Mouse (Mus musculus) hindbrain, embryonic 15.5 days (tissue): Measurements from ENCODE around the gene Rac2. TPM values are rescaled to one million over a fixed set of nuclear protein-coding genes. Genes with fewer than 3 reads are reported as not detected.

ENCODE experiments used
- ATAC-seq: fragments of 200-750 bp; cut with Nextera tagmentation; 2 replicates; pipeline ENCODE4 v1.8.0; 2017; ENCODE audit warnings: low read depth, moderate number of reproducible peaks, moderate TSS enrichment; ENCODE audit not compliant: low FRiP score
- H3K27ac ChIP-seq: fragments of 300-500 bp; sonication (generic); replicated peaks from 2 replicates; pipeline ENCODE4 v1.5.1; 2015; ENCODE audit warnings: mild to moderate bottlenecking, inconsistent platforms
- H3K27me3 ChIP-seq: fragments of 300-500 bp; sonication (generic); 2 replicates; pipeline ENCODE4 v1.6.1; 2015; ENCODE audit warnings: control low read depth, inconsistent platforms
- H3K36me3 ChIP-seq: fragments of 300-500 bp; sonication (generic); 2 replicates; pipeline ENCODE4 v1.6.1; 2015; ENCODE audit warnings: control low read depth, inconsistent platforms
- H3K4me1 ChIP-seq: fragments of 300-500 bp; sonication (generic); replicated peaks from 2 replicates; pipeline ENCODE4 v1.6.1; 2015; ENCODE audit warnings: control low read depth, inconsistent platforms
- H3K4me2 ChIP-seq: fragments of 300-500 bp; sonication (generic); 2 replicates; pipeline ENCODE4 v1.6.1; 2015; ENCODE audit warnings: moderate library complexity, mild to moderate bottlenecking, inconsistent platforms
- H3K4me3 ChIP-seq: fragments of 300-500 bp; sonication (generic); 2 replicates; pipeline ENCODE4 v1.5.1; 2015; ENCODE audit warnings: mild to moderate bottlenecking, inconsistent platforms
- H3K9ac ChIP-seq: fragments of 300-500 bp; sonication (generic); 2 replicates; pipeline ENCODE4 v1.6.1; 2015; ENCODE audit warnings: inconsistent platforms
- H3K9me3 ChIP-seq: fragments of 300-500 bp; sonication (generic); 2 replicates; pipeline ENCODE4 v1.6.1; 2016; ENCODE audit warnings: control low read depth, inconsistent platforms
- whole genome bisulfite sequencing: fragments of 180-500 bp; shearing (Covaris S2); methylation state at CpG from one replicate; pipeline ENCODE4 v1.1.7; 2015; 5-methylcytosine and 5-hydroxymethylcytosine counted together
- polyA plus RNA-seq: library from polyadenylated mRNA; unstranded; fragments of >200 nt; fragmentation: Nextera tagmentation; extraction: Ambion mirVana; gene quantifications from 2 replicates; pipeline ENCODE4 v1.2.1, GENCODE M21; 2015

Gene Rac2
- polyA plus RNA-seq, 1 experiment from 2014 or later = 5.4 TPM

DNA sequence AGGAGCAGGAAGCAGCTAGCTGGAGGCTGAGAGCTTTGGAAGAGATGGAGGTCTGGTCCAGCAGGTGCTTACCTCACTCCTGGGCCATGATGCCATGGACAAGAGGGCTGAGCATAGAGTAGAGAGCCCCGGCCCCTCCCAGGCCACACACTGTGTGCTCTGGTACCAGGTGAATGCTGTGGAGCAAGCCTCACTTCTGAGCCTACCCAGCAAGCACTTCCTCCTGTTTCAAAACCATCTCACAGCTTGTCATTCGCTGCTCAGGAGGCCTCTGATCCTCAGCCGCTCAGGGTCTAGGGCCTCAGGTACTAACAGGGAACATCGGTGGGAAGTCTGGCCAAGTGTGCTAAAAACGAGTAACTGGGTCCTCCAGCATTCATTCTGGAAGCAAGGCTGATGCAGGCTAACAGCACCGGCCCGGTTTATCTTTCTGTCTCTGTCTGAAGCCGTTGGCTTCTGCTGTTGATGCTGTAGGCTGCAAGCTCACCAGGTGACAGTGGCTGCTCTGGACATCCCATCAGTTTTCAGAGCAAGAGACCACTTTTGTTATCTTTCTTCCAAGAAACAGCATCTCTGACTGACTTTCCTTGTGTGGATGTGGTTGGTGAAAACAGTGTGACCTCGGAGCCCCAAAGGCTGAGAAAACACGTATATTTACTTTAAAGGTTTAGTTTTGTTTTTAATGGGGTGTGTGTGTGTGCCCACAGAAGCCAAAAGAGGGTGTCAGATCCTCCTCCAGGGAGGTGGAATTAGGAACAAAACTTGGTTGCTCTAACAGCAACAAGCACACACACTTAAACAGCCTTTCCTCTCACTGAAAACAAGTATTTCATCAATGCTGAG lies 14.7 kb downstream of the Rac2 start:
- no peaks in the 10 kb centered on the region for H3K36me3 ChIP-seq
- no peaks in the 10 kb centered on the region for H3K27me3 ChIP-seq
- H3K9me3 ChIP-seq = no peaks in the 10 kb centered on the region
- ATAC-seq = no peak
- no peak overlapping the region for H3K4me3 ChIP-seq
- H3K4me1 ChIP-seq = no peaks in the 10 kb centered on the region
- 70% methylated on average over 10 of the region's 10 CpGs for WGBS
- H3K27ac ChIP-seq = no peak overlapping the region
- no peak overlapping the region for H3K4me2 ChIP-seq
- H3K9ac ChIP-seq = no peak overlapping the region

DNA sequence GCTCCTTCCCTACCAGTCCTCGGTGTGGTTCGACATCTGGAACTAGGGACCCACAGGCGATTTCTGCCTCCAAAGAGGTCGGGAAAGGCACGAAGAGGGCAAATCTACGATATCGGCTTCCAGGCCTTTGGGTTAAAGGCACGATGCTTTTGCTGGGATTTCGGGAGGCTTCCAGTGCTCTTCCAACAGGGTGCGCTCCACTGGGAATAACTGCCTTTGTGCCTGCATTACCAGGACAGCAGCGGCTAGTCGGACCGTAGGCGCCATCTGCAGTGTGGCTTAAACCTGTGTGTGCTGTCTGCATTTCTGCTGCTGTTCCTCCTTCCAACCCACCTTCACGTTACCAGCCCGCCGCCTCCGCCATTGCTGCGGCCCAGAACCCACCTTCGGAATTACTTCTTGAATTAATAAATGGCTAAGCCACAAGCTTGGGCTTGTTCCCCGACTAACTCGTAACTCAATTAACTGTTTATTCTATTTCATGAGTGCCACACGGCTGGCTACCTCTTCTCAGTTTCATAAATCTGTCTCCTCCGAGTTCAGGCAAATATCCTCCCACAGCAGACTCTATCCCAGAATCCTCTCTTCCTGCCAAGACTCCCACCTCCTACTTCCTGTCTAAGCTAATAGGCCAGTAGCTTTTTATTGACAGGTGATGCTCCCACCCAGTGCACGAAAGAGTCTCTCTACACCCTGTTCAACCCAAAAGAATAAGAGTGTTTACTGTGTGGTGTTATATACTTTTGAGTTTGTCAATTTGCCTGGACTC lies 17.9 kb downstream of the Rac2 start:
- WGBS = 64% methylated on average over 25 of the region's 25 CpGs
- Histone ChIP-seq H3K4me3 (0 out of 2 replicates have a peak overlapping the region, but pooled peaks have one; percentile 10), H3K4me2 (peak overlapping the region; percentile 16)

DNA sequence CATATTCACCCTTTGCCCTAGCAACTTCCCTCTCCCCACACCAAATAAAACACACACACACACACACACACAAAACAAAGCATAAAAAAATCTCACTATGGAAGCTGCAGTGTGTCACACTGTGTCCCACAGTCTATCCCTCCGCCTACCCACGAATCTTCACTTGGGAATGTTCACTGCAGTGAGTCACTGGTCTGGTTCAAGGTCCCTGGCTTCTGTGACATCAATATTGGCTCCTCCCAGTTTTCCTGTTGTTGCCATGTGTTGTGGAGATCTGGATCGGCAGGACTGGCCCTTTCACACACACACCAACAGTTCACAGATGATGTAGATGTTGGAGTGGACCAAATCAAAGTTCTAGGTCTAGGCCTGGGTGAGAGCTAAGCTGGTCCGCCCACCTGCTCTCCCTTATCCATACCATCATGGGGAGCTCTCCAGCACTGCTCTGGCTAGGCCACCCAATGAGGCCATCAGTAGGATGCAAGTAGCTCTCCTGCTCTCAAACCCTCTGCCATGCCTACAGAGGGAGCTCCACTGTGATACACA lies 23.3 kb downstream of the Rac2 start:
- Histone ChIP-seq H3K36me3 (no peaks in the 10 kb centered on the region), H3K9me3 (peaks cover 4% of the 10 kb centered on the region; the same call in 1 of the 2 replicates), H3K27ac (no peak overlapping the region), H3K4me1 (peaks cover 12% of the 10 kb centered on the region), H3K27me3 (no peaks in the 10 kb centered on the region), H3K4me3 (no peak overlapping the region), H3K4me2 (no peak overlapping the region), H3K9ac (no peak overlapping the region)
- no peak for ATAC-seq
- 81% methylated on average over 4 of the region's 4 CpGs for WGBS

More for the DNA sequence above, 17.9 kb downstream of the Rac2 start:
- H3K27me3 ChIP-seq = no peaks in the 10 kb centered on the region
- no peaks in the 10 kb centered on the region for H3K36me3 ChIP-seq
- H3K4me1 ChIP-seq = no peaks in the 10 kb centered on the region
- H3K9me3 ChIP-seq = peaks cover 4% of the 10 kb centered on the region; the same call in 1 of the 2 replicates
- ATAC-seq = no peak
- no peak overlapping the region for H3K9ac ChIP-seq
- no peak overlapping the region for H3K27ac ChIP-seq

DNA sequence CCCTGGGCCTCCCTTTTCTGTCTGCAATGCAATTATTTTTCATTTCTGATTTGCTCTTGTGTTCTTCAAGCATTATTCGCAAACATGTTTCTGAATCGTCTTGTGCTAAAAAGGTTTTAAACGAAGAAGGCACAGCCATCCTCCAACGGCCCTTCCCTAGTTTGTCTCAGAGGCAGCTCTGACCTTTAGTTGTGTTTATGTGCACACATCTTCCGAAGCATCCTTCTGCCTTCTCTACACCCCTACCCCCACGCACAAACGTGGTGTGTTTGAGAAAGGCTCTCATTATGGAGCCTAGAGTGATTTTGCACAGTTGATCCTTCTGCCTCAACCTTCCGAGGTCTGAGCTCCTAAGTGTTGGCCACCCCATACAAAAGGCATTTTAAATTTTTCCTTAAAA lies 23.9 kb downstream of the Rac2 start:
- H3K9me3 ChIP-seq = peaks cover 4% of the 10 kb centered on the region; the same call in 1 of the 2 replicates
- H3K27me3 ChIP-seq = no peaks in the 10 kb centered on the region
- no peak overlapping the region for H3K27ac ChIP-seq
- ATAC-seq = no peak
- no peaks in the 10 kb centered on the region for H3K36me3 ChIP-seq
- H3K4me2 ChIP-seq = no peak overlapping the region
- WGBS = 65% methylated on average over 8 of the region's 8 CpGs
- H3K4me3 ChIP-seq = no peak overlapping the region
- no peak overlapping the region for H3K9ac ChIP-seq
- H3K4me1 ChIP-seq = peaks cover 15% of the 10 kb centered on the region

DNA sequence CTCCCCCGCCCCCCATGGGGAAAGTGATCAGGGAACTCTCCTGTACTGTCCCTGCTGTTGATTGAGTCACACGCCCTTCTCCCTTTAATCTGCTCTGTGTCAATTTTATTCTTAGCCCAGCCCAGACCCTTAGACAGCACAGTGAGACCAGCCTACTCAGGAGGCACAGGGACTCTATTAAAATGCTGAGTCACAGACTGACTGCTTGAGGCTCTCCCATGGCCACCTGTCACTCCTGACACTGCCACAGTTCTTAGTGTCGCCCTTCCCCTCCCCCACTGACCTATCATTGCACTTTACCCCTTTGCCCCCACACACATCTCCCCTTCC lies 24.3 kb downstream of the Rac2 start:
- ATAC-seq = no peak
- no peak overlapping the region for H3K27ac ChIP-seq
- H3K9me3 ChIP-seq = peaks cover 4% of the 10 kb centered on the region; the same call in 1 of the 2 replicates
- no peak overlapping the region for H3K9ac ChIP-seq
- H3K36me3 ChIP-seq = no peaks in the 10 kb centered on the region
- H3K27me3 ChIP-seq = no peaks in the 10 kb centered on the region
- H3K4me2 ChIP-seq = no peak overlapping the region
- peaks cover 15% of the 10 kb centered on the region for H3K4me1 ChIP-seq
- WGBS = 35% methylated on average over 3 of the region's 3 CpGs
- H3K4me3 ChIP-seq = no peak overlapping the region

DNA sequence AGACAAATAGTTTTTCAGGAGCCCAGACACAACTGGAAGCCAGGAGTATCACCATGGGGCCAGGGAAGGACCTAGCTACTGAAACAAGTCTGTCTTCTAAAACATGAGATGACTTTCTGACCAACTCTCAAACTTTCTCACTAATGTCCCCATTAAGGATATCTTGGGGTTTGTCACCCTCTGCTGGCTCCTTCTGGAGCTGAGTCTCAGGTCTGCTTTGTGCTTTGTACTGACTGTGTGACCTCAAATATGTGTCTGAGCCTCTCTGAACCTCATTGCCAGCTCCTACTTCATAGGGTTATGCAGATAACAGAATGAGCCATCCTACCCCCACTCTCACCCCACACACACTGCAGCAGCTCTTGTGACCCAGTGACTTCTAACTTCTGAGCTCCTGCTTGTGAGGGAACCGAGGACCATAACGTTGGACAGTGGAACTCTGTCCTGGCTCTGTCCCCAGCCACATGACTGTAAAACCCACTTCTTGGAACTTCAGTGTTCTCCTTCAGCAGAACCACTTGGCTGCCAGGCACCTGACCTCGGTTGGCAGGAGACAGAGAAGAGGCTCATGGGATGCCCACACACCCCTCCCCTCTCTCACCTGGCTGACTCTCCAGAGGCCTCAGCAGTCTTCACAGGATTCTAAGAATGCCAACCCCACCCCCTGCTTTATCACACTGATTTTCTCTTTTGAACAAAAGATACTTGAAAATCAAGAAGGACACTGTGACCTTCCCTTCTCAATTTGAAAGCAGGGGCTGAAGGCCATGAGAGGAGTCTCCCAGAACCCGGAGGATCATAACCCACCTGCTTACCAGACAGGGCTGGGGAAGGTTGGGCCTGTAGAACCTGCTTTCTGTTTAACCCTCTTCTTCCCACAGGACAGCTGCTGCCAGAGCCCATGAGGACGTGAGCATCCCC lies 24.9 kb downstream of the Rac2 start:
- no peak overlapping the region for H3K4me2 ChIP-seq
- WGBS = 49% methylated on average over 5 of the region's 5 CpGs
- no peak overlapping the region for H3K27ac ChIP-seq
- H3K4me3 ChIP-seq = no peak overlapping the region
- no peak for ATAC-seq
- no peaks in the 10 kb centered on the region for H3K36me3 ChIP-seq
- H3K27me3 ChIP-seq = no peaks in the 10 kb centered on the region
- H3K9me3 ChIP-seq = peaks cover 4% of the 10 kb centered on the region; the same call in 1 of the 2 replicates
- peaks cover 15% of the 10 kb centered on the region for H3K4me1 ChIP-seq
- H3K9ac ChIP-seq = no peak overlapping the region

DNA sequence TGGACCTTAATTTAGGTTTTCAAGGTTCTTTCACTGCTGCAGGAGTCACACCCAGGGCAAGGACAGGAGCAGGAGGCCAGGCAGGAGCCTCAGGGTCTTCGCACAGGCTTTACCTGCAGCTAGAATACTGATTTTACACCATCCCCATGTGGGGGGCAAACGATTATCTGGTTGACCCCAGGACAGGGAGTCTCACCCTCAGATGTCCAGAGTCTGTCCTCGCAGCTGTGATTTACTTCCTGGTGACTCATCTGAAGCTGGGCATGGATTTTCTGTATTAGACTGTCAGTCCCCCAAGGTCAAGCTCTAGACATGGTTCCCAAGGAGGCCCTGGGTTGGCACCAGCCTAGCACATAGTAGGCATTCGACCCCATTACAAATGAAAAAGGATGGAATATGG lies 26.5 kb downstream of the Rac2 start:
- H3K27ac ChIP-seq = no peak overlapping the region
- WGBS = 83% methylated on average over 4 of the region's 4 CpGs
- H3K27me3 ChIP-seq = no peaks in the 10 kb centered on the region
- no peaks in the 10 kb centered on the region for H3K9me3 ChIP-seq
- no peak overlapping the region for H3K4me3 ChIP-seq
- H3K9ac ChIP-seq = no peak overlapping the region
- peaks cover 28% of the 10 kb centered on the region for H3K4me1 ChIP-seq
- H3K4me2 ChIP-seq = no peak overlapping the region
- H3K36me3 ChIP-seq = no peaks in the 10 kb centered on the region
- no peak for ATAC-seq

DNA sequence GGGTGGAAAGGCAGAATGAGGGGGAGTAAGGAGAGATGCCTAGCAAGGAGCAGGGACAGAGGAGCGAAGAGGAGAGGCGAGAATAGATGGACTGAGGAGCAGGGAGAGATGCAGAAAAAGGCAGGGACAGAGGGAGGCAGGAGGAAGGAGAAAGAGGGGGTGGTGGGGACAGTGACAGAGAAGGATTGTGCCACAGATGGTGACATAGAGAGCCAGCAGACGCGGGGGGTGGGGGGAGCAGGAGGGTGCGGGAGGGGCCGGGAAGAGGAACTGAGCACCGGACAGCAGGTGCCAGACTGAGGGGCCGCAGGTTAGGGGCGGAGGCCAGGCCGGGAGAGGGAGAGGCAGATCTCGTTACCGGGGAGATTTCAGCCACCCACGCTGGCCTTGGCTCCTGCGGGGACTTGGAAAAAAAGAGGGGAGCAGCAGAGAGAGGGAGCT lies 28.0 kb downstream of the Rac2 start, which contains the start of gene Sstr3:
Gene Sstr3, minus strand, starts transcription at position 125 of the 441 bp plus-strand sequence.
- peak within 1 kb of the TSS; percentile 18 for H3K4me3 ChIP-seq
- no peak within 1 kb of the TSS for H3K27ac ChIP-seq
- H3K9ac ChIP-seq = peak within 1 kb of the TSS; percentile 41; the same call in 1 of the 2 replicates
- 5% methylated on average over 13 of the region's 14 CpGs for WGBS
- H3K4me2 ChIP-seq = peak within 1 kb of the TSS; percentile 48
- H3K36me3 ChIP-seq = no peaks in the 10 kb centered on the region
- H3K27me3 ChIP-seq = no peaks in the 10 kb centered on the region
- H3K9me3 ChIP-seq = no peaks in the 10 kb centered on the region
- ATAC-seq = peak; percentile 32; the same call in 1 of the 2 replicates
- H3K4me1 ChIP-seq = peaks cover 29% of the 10 kb centered on the region

DNA sequence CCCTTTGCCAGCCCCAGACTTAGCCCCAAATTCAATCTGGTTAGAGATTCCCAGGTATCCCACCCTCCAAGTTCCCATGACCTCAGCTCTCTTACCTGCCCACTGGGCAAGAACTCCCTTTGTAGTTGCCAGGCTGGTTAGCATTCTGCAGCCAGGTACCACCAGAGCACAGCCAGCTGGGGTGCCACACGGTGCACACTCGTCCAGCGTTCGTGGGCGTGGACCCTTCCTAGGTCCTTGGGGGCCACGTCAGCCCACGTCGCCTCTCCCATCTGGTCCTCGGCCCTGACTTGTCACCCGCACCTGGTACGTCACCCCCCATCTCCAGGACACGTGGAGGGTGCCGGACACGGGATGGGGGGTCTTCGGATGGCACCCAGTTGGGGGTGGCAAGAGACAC lies 28.5 kb downstream of the Rac2 start:
- H3K36me3 ChIP-seq = no peaks in the 10 kb centered on the region
- ATAC-seq = no peak
- H3K4me3 ChIP-seq = no peak overlapping the region
- 68% methylated on average over 15 of the region's 15 CpGs for WGBS
- H3K4me1 ChIP-seq = peaks cover 29% of the 10 kb centered on the region
- H3K4me2 ChIP-seq = peak overlapping the region; percentile 48
- H3K9me3 ChIP-seq = no peaks in the 10 kb centered on the region
- no peak overlapping the region for H3K9ac ChIP-seq
- H3K27ac ChIP-seq = no peak overlapping the region
- no peaks in the 10 kb centered on the region for H3K27me3 ChIP-seq

DNA sequence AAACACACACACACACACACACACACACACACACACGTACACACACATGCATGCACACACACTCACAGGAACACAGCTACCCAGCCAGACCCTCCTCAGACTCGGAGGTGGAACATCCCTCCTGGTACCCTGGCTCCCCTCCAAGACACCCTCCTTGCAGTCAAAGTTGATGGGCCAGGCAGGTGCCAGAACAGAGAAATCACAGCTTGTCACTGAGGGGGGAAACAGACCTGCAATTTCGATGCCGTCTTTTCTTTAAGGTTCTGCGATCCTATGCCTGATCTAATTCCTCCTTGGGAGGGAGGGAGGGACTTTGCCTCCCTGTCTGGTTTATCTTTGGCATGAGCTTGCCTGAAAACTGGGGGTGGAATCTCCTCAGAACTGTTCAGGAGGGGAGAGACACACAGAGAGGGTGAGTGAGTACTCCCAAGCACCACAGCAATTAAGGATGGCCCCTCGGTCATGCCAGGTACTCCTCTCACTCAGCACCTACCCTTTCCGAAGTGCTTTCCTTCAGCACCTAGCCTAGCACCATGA lies 29.7 kb downstream of the Rac2 start:
- H3K27ac ChIP-seq = no peak overlapping the region

More for the DNA sequence above, 29.7 kb downstream of the Rac2 start:
- ATAC-seq = no peak
- Histone ChIP-seq H3K4me1 (peaks cover 29% of the 10 kb centered on the region), H3K27me3 (no peaks in the 10 kb centered on the region), H3K9me3 (no peaks in the 10 kb centered on the region), H3K36me3 (no peaks in the 10 kb centered on the region), H3K4me2 (no peak overlapping the region), H3K4me3 (no peak overlapping the region), H3K9ac (no peak overlapping the region)
- 60% methylated on average over 7 of the region's 7 CpGs for WGBS
